Mouse (Mus musculus): ENCODE results near the gene Eif4a1. TPM values are rescaled to one million over a fixed set of nuclear protein-coding genes. Genes with fewer than 3 reads are reported as not detected.

Gene Eif4a1
- total RNA-seq, 2 experiments from 2014 or later, result 230 to 233 TPM

DNA sequence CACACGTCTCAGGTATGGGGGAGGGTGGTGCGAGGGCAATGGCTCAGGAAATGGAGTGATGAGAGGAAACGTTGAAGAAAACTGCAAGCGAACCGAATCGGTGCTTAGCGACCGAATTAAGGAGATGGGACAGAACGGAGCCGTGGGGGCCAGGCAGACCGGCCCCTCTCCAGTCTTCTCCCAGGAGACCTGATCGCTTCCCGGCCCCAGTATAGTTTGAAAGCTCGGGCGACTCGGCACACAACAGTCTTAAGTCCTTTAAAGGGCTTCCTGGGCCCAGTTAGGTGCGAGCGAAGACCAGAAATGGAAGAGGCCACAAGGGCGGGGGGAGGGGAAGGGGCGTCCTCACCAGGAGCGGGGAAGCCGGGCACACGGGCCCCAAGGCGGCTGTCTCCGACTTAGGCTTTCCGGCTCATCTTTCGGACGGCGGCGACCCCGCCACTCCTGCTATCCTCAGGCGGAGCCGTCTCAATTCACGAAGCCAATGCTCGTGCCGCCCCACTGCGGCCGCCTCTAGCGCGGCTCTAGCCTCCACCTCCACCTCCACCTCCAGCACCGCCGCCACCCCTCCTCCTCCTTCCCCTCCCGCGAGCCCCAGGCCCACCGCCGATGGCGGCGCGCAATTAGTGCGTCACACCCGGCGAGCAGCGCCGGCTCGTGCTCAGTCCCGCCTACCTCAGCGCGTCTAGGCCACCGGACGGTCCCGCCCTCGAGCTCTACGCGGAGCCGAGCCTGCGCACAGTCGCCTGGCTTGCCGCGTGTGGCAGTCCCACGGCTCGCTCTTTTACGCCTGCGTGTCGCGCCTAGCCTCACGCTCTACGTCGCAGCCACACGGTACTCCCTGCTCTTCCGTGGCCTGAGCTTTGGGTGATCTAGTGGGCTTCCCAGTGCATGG, 9.3 kb upstream of the Eif4a1 start, which contains the start of gene Senp3:
Senp3 (minus strand) TSS at position 771 of the 895 bp plus-strand sequence.
- ATAC-seq (replicated peaks; ENCODE audit: low FRiP score, poor library complexity, severe bottlenecking), result peak; percentile 90

DNA sequence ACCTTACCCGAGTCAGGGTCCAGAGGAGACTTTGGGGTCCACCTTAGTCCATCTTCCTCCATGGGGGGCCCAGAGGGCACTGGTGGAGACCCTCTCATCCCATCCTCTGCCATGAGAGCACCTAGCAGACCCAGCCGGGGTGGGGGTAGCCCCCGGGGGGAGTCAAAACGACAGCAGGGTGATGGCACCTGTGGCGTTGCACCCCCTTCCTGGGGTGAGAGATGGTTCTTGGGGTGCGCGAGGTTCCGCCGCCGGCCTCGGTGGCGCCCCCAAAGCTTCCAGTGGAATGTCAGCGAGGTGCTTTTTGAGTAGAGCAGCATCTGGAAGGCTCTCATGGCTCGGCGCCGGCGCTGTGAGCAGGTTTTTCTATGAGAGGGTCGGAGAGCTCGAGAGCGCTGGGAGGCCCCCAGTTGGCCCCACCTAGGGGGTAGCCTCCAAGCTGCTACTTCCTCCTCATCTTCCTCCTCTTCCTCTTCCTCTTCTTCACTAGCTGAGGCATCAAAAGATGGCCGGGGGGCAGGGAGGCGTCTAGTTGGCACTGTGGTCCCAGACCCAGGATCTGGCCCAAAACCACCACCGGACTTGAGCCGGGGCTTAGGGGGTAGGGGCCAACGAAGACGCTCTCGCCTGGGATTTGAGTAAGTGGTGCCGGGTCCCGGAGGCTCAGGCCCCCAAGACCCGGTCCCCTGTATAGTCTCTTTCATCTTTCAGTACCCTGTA, 8.1 kb upstream of the Eif4a1 start:
- ATAC-seq (replicated peaks; ENCODE audit: low FRiP score, poor library complexity, severe bottlenecking), result no peak

DNA sequence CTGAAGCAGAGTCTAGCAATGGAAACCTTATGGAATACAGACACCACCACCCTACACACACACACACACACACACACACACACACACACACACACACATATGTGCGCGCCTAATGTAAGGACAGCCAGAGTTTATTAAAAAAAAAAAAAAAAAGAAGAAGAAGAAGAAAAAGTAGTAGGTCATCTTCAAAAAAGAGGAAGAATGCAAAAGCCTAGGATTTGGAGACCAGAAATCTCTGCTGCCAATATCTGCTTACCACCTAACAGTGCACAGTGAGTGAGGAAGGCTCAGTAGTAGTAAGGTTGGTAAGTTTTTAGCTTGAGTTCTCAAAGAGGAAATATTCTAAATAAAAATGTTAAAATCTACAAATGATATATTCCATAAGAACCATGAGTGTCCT, 6.9 kb upstream of the Eif4a1 start:
- no peak for ATAC-seq (replicated peaks; ENCODE audit: low FRiP score, poor library complexity, severe bottlenecking)

DNA sequence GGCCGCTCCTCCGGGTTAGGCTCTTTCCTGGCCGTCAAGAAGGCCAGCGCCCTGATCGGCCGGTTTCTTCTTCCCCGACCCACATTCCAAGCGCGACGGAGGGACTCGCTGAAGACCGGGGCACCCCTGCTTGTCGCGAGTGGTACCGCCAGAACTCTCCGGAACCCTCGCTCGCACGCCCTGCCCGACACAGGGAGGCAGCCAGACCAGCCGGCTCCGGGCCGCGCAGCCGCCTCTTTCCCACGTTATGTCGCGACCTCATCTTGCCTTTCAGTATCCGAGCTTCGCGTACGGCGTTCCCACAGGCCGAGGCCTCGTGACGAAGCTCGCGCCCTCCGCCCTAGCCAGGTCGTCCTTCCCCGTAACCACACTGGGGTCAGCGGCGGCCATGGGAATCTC, 498 bp downstream of the Eif4a1 start:
- peak; percentile 11 for ATAC-seq (replicated peaks; ENCODE audit: low FRiP score, poor library complexity, severe bottlenecking)

DNA sequence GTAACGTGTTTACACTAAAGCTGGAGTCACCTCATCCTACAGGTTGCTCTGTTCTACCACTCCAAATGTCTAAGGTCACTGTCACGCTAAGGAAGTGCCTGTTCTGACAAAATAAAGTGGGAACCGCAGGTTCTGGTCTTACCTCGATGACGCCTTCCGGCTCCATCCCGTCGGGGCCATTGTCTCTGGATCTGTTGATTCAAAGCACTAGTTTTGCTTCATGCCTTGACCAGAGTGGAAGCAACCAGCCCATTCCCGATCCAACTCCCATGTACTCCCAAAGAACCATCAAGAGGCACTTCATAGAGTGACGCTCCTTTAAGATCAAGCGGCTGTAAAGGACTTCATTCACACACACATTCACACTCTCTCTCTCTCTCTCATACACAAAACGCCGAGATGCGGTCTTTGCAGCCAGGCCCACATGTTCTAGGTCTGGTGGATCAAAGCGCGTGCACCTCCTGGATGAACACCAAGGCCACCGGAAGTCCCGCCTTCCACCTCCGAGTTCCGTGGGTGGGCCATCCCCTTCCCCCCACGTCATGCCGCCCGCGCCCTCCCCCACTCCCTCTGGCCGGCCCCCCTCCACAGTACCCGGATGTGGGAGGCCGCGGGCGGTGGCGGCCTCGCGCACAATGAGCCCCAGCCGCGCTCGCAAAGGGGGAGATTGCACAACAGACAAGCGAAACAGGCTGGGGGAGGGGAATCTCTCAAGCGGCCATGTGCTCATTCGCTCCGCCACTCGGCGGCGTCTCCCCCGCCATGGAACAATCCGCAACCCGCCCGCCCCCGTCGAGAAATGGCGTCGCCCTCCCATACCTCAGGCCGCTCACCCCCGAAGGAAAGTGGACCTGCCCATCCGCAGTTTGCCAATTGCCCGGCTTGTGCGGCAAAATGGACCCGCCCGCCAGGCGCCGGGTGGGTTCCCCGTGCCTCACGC, 1.2 kb downstream of the Eif4a1 start:
- ATAC-seq (replicated peaks; ENCODE audit: low FRiP score, poor library complexity, severe bottlenecking), result peak; percentile 69

DNA sequence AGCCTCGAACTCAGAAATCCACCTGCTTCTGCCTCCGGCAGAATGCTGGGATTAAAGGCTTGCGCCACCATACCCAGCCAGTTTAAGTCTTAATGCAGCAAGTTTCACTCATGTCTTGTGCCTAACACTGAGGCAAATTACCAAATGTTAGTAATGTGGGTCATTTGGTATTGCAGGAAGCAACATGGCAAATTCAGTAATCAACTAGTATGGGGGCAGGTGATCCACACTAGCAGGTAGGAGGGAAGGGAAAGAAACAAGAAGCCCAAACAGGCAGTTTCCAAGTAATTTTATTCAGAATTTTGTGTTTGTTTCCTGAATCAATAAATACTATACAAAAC, 5.6 kb downstream of the Eif4a1 start:
- ATAC-seq (replicated peaks; ENCODE audit: low FRiP score, poor library complexity, severe bottlenecking), result no peak

DNA sequence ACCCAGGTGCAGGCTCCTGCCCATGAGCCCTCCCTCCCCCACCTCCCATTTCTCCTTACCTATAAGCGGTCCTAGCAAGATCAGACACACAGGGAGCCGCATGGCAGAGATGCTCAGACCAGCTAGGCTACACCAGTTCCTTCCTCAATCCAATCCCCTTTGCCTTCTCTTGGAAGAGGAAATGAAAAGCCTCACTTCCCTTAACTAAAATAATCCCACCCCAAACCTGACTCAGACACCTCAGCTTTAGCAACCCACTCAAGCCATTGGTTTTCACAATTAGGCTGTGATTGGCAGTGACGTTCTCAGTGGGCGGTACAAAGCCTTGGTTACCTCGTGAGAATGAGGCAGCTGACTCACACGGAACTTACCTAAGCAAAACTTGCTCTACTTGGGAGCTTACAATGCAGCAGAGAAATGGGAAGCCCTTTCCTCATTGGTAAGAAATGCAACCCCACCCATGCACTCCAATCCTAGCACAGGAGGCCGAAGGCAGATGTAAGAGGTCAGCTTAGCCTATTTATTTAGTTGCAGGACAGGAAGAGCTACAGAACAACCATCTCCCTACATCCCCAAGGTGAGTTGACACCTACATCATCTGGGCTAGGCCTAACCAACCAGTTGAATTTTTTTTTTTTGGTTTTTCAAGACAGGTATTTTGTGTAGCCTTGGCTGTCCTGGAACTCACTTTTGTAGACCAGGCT, 6.1 kb downstream of the Eif4a1 start, which contains the start of gene Cd68:
Cd68 (minus strand) TSS at position 193 of the 704 bp plus-strand sequence.
- no peak for ATAC-seq (replicated peaks; ENCODE audit: low FRiP score, poor library complexity, severe bottlenecking)

DNA sequence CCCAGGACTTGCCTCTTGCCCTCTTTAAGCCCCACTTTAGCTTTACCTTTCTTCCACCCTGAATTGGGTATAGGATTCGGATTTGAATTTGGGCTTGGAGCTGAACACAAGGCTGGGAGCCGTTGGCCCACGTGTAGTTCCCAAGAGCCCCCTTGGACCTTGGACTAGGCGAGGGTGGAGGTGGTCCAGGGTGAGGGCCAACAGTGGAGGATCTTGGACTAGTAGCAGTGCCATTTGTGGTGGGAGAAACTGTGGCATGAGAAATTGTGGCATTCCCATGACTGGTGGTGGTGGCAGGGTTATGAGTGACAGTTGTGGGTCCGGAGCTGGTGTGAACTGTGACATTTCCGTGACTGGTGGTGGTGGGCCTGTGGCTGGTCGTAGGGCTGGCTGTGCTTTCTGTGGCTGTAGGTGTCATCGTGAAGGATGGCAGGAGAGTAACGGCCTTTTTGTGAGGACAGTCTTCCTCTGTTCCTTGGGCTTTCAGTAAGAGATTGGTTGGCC, 6.7 kb downstream of the Eif4a1 start:
- no peak for ATAC-seq (replicated peaks; ENCODE audit: low FRiP score, poor library complexity, severe bottlenecking)

DNA sequence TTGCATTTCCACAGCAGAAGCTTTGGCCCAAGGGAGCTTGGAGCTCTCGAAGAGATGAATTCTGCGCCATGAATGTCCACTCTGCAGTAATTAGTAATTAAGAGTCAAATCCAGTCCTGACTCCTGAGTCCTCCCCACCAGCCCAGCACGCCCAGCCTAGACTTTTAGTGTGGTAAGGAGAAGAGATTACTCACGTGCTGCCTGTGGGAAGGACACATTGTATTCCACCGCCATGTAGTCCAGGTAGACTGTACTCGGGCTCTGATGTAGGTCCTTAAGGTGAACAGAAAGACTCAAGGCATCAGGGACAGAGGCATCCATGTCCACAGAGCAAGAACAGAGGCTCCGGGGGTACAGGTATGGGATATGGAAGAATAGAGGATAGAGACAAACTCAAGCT, 7.4 kb downstream of the Eif4a1 start:
- no peak for ATAC-seq (replicated peaks; ENCODE audit: low FRiP score, poor library complexity, severe bottlenecking)

DNA sequence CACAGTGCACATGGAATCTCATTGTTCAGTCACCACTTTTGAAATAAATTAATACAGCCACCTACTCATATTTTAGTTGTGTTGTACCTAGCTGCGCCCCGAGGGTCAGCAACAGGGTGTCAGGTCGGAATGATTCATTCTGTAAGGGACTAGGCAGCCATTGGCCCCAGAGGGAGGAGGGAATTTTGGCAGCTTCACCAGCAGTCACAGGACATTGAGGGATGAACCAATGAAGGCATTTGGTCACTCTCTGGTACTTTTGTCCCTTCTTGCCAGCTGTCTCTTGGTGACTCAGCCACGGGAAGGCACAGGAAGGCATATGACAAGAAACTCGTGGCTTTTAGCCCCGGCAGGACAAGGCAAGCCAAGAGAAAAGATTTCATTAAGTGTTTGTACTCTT, 8.4 kb downstream of the Eif4a1 start:
- no peak for ATAC-seq (replicated peaks; ENCODE audit: low FRiP score, poor library complexity, severe bottlenecking)

DNA sequence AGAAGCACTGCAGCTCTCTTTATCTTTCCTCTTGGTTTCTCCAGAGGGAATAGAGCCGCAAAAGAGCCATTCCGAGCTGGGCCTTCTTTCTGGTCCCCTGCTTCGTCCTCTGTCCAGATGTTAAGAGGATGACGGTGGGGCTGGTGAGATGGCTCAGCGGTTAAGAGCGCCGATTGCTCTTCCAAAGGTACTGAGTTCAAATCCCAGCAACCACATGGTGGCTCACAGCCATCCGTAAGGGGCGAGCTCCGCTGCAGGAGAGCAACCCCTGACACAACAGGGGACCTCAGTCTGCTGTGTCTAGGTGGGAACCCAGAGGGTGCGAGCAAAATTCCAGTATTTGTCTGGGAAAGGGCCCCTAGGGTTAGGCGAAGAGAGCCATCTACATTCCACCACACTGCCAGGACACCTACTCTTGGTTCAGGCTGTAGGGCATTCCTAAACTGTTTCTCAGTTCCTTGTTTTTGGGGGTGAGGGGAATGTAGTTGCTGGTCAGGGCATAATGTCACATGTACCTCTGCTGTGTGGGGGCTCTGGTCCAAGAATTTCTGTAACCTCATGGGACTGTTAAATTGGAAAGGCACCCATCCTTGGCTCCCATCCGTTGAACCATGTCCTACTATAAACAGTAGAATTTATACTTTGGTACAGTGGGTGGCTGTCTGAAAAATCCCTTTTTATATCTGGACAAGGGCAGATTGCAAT, 9.1 kb downstream of the Eif4a1 start:
- no peak for ATAC-seq (replicated peaks; ENCODE audit: low FRiP score, poor library complexity, severe bottlenecking)

DNA sequence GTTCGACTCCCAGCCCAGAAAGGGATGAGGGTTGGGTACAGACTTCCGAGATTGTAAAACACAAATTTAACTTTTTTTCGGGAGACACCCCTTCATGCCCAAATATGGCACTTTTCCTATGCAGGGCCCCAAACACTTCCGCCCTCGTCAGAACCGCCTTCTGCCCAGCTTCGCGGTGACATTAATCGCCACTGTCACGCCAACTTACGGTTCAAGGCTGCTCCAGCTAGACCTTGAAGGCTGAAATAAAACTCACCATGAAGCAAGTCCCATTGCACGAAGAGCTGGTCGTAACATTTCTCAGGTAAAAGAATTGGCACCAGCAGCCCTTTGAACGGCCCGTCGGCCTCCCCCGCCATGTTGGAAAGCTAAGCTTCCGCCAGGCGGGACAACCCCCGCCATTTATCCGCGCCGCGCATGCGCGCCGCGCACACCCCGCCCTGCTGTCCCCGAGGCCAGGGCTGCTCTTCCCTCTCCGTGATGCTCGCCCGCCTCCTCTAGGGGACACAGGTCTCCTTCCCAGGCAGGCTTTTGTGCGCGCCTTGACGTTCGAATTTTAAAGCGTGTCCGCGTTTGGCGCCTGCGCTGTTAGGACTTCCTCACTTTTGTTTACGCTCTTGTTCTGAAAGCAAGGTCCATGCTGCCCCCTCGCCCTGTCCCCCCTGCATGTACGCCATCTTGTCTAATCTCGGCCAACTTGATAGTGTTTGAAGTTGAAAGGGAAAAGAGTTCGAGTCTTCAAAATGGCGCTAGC, 9.8 kb downstream of the Eif4a1 start, which contains the start of gene Mpdu1:
Mpdu1 (minus strand) TSS at position 430 of the 754 bp plus-strand sequence.
- peak; percentile 96 for ATAC-seq (replicated peaks; ENCODE audit: low FRiP score, poor library complexity, severe bottlenecking)

DNA sequence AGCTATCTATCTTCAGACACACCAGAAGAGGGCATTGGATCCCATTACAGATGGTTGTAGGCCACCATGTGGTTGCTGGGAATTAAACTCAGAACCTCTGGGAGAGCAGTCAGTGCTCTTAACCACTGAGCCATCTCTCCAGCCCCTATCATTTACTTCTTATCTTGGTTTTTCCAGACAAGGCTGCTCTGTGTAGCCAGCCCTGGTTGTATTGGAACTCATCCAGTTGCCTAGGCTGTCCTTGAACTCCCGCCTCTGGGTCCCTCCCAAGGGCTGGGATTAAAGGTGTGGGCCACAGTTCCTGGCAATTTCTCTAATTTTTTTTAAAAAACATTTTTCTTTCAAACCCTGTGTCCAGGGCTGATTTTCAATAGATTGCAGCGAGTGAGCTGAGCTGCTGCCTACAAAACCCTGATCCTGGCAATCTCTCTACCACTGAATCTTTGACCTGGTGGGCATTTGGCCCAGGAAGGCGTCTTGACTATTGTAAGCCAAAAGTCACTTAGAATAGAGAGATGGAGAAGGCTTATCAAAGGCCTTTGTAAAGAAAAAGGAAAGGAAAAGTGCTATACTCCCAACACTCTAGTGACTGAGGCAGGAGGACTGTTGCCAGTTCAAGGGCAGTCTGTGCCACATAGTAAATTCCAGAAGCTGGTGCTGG, 10.9 kb downstream of the Eif4a1 start:
- no peak for ATAC-seq (replicated peaks; ENCODE audit: low FRiP score, poor library complexity, severe bottlenecking)

DNA sequence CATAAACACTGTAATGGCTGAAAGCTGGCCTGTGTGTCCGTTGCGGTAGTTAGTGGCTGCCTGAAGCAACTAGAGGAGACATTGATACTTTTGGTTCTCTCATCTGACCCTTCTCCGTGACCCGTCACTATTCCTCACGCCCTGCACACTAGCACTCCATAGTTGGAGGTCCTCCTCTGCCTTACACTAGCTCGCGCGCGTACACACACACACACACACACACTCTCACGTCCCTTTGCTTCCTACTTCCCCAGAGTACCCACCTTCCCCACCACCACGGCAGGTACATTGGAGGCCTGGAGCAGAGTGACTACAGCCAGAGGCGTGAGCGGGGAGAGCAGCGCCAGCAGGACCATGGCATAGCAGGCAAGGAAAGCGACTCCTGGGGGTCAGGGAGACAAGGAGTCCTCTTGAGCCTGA, 14.8 kb downstream of the Eif4a1 start:
- no peak for ATAC-seq (replicated peaks; ENCODE audit: low FRiP score, poor library complexity, severe bottlenecking)

DNA sequence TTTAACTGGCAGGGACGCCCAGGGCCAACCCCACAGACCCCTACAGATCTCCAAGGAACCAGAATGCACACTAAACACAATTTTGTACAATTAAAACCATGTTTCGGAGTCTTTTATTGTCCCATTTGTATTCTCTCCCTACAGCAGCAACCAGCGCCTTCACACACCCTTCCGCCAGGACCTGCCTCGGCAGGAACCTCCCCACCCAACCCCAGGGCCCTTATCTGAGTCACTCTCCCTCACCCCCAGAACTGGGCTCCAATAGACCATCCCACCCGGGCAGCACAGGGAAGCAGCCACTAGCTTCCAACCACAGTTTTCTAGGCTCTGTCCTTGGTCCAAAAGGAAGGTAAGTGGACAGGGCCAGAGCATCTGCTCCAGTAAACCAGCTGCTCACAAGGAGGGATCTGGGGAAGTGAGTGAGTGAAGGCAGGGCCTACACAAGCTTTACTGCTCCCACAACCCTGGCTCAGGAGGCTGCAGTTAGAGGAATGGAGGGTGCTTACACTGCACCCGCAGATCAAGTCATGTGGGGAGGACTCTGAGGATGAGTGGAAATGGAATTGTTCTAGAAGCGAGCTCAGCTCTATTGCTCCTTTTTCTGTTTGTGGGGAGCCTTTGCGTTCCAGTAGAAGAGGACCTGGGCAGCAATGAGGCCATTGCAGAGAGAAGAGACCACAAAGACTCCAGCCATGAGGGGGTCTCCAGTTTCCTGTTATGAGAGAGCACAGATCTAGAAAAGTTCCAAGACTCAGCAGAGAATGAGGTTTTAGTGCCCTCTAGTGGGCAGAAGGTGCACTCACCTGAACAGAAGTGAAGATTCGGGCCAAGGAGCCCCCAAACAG, 15.4 kb downstream of the Eif4a1 start:
- peak; percentile 57 for ATAC-seq (replicated peaks; ENCODE audit: low FRiP score, poor library complexity, severe bottlenecking)

DNA sequence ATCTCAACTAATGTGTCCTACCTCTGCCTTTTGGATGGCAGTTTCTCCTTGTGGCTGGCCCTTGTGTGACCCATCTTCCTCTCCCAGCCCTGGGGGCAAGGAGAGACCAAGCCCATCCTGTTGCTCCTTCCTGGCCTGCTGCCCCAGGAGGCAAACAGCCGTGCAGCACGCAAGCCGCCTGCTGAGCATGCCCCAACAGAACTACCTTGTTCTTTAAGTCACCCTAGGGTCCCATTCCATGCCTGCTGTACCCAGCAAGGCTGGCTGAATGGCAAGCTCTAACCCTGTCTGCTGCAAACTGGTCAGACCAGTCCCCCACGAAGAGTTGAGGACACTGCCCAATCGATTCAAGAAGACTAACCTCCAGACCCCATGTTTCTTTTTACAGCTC, 16.2 kb downstream of the Eif4a1 start:
- no peak for ATAC-seq (replicated peaks; ENCODE audit: low FRiP score, poor library complexity, severe bottlenecking)
